Mouse (Mus musculus) MEL (cell line): ENCODE measurements around the gene Lyrm1. TPM values are rescaled to one million over a fixed set of nuclear protein-coding genes. Genes with fewer than 3 reads are reported as not detected.

ENCODE experiments used
- DNase-seq: peaks from one replicate; pipeline ENCODE4 v3.0.0; 2011; ENCODE audit warnings: low read depth, low spot score
- H3K27ac ChIP-seq: 2 replicates; pipeline ENCODE4 v1.5.1; 2012; ENCODE audit warnings: low read depth, mild to moderate bottlenecking, control low read depth, low read length, moderate library complexity; ENCODE audit not compliant: control insufficient read depth
- H3K27me3 ChIP-seq, 2 experiments: fragments of 150-350 bp in 1 of 2; sonication (generic) in 1 of 2; 2 replicates each; pipeline ENCODE4 v1.6.1; 2012; ENCODE audit warnings: low read length in 2 of 2, mild to moderate bottlenecking in 2 of 2, improper control_type of control experiment in 1 of 2, moderate library complexity in 1 of 2; ENCODE audit not compliant: insufficient read depth in 2 of 2, control insufficient read depth in 1 of 2
- H3K36me3 ChIP-seq, 2 experiments: 2 replicates each; pipeline ENCODE4 v1.6.1; 2012 to 2014; ENCODE audit warnings: low read length in 2 of 2, improper control_type of control experiment in 1 of 2, inconsistent platforms in 1 of 2, mild to moderate bottlenecking in 1 of 2; ENCODE audit not compliant: insufficient read depth in 2 of 2, control insufficient read depth in 1 of 2
- H3K4me1 ChIP-seq, 2 experiments: fragments of 150-350 bp in 1 of 2; sonication (generic) in 1 of 2; 2 replicates each; pipeline ENCODE4 v1.6.1; 2012; ENCODE audit warnings: low read length in 2 of 2, improper control_type of control experiment in 1 of 2, mild to moderate bottlenecking in 1 of 2; ENCODE audit not compliant: insufficient read depth in 2 of 2, control insufficient read depth in 1 of 2
- H3K4me3 ChIP-seq, 2 experiments: fragments of 150-350 bp in 1 of 2; sonication (generic) in 1 of 2; 2 replicates each; pipeline ENCODE4 v1.5.1; 2012; ENCODE audit warnings: low read depth in 2 of 2, low read length in 2 of 2, mild to moderate bottlenecking in 2 of 2, moderate library complexity in 2 of 2, control low read depth in 1 of 2, improper control_type of control experiment in 1 of 2; ENCODE audit not compliant: control insufficient read depth in 1 of 2, insufficient read depth in 1 of 2
- H3K79me2 ChIP-seq: 2 replicates; pipeline ENCODE4 v1.6.1; 2012; ENCODE audit warnings: mild to moderate bottlenecking, low read length, moderate library complexity; ENCODE audit not compliant: control insufficient read depth, poor library complexity, insufficient read depth
- H3K9ac ChIP-seq: 2 replicates; pipeline ENCODE4 v1.6.1; 2012; ENCODE audit warnings: low read depth, mild to moderate bottlenecking, control low read depth, low read length, moderate library complexity; ENCODE audit not compliant: control insufficient read depth, poor library complexity, severe bottlenecking
- H3K9me3 ChIP-seq: fragments of 150-350 bp; sonication (generic); replicated peaks from 2 replicates; pipeline ENCODE4 v1.6.1; 2012; ENCODE audit warnings: mild to moderate bottlenecking, low read length, improper control_type of control experiment, moderate library complexity; ENCODE audit not compliant: insufficient read depth
- CTCF ChIP-seq, 3 experiments: IDR thresholded peaks in 2 of 3; conservative IDR thresholded peaks in 1 of 3; 2 replicates each; pipeline ENCODE4 v1.5.1; 2011 to 2012; ENCODE audit warnings: low read length in 3 of 3, low read depth in 2 of 3, mild to moderate bottlenecking in 2 of 3, improper control_type of control experiment in 1 of 3, inconsistent platforms in 1 of 3, mixed read lengths in 1 of 3, moderate library complexity in 1 of 3; ENCODE audit not compliant: control insufficient read depth in 1 of 3, insufficient read depth in 1 of 3, poor library complexity in 1 of 3, severe bottlenecking in 1 of 3
- GATA1 ChIP-seq: IDR thresholded peaks from 2 replicates; pipeline ENCODE4 v1.6.1; 2011; ENCODE audit warnings: low read depth, low read length, improper control_type of control experiment
- HCFC1 ChIP-seq: IDR thresholded peaks from 2 replicates; pipeline ENCODE4 v1.6.1; 2012; ENCODE audit warnings: low read depth, mild to moderate bottlenecking, inconsistent platforms, low read length, improper control_type of control experiment, moderate library complexity
- JUND ChIP-seq: IDR thresholded peaks from 2 replicates; pipeline ENCODE4 v1.6.1; 2011; ENCODE audit warnings: low read depth, mild to moderate bottlenecking, improper control_type of control experiment, low read length
- KAT2A ChIP-seq: conservative IDR thresholded peaks from 2 replicates; pipeline ENCODE4 v1.6.1; 2012; ENCODE audit warnings: low read depth, low read length, improper control_type of control experiment, inconsistent platforms
- MAZ ChIP-seq: IDR thresholded peaks from 2 replicates; pipeline ENCODE4 v1.6.1; 2012; ENCODE audit warnings: low read depth, mild to moderate bottlenecking, inconsistent platforms, low read length, improper control_type of control experiment
- MXI1 ChIP-seq: IDR thresholded peaks from 2 replicates; pipeline ENCODE4 v1.6.1; 2011; ENCODE audit warnings: mild to moderate bottlenecking, low read depth, low read length, improper control_type of control experiment
- POLR2A ChIP-seq, 2 experiments: IDR thresholded peaks; 2 replicates each; pipeline ENCODE4 v1.6.1; 2011 to 2012; ENCODE audit warnings: low read length in 2 of 2, mild to moderate bottlenecking in 2 of 2, control low read depth in 1 of 2, improper control_type of control experiment in 1 of 2, low read depth in 1 of 2, moderate library complexity in 1 of 2; ENCODE audit not compliant: control insufficient read depth in 1 of 2, insufficient read depth in 1 of 2, poor library complexity in 1 of 2
- RAD21 ChIP-seq: IDR thresholded peaks from 2 replicates; pipeline ENCODE4 v1.6.1; 2011; ENCODE audit warnings: mild to moderate bottlenecking, low read depth, low read length, improper control_type of control experiment
- SIN3A ChIP-seq: IDR thresholded peaks from 2 replicates; pipeline ENCODE4 v1.6.1; 2012; ENCODE audit warnings: low read length, improper control_type of control experiment, inconsistent platforms
- ZNF384 ChIP-seq: IDR thresholded peaks from 2 replicates; pipeline ENCODE4 v1.6.1; 2012; ENCODE audit warnings: low read depth, mild to moderate bottlenecking, inconsistent platforms, low read length, improper control_type of control experiment
- polyA plus RNA-seq, 2 experiments: library from polyadenylated mRNA; stranded (reverse) in 1 of 2; unstranded in 1 of 2; fragments of >175 nt in 1 of 2; fragments of >200 nt in 1 of 2; gene quantifications; 2 replicates each; pipeline versions ENCODE4 v1.2.1 to v1.2.4; 2012; ENCODE audit warnings: low replicate concordance in 2 of 2, low read depth in 1 of 2; ENCODE audit not compliant: insufficient read length in 2 of 2, insufficient read depth in 1 of 2, missing spikeins in 1 of 2
- total RNA-seq: library from RNA; depleted of rRNA; stranded (reverse); fragments of 300-350 nt; gene quantifications from 2 replicates; pipeline ENCODE4 v1.2.3, GENCODE M21; 2012

The Lyrm1 gene
- total and polyA plus RNA-seq, 3 experiments = 4.0 to 4.4 TPM; not detected in 1

DNA sequence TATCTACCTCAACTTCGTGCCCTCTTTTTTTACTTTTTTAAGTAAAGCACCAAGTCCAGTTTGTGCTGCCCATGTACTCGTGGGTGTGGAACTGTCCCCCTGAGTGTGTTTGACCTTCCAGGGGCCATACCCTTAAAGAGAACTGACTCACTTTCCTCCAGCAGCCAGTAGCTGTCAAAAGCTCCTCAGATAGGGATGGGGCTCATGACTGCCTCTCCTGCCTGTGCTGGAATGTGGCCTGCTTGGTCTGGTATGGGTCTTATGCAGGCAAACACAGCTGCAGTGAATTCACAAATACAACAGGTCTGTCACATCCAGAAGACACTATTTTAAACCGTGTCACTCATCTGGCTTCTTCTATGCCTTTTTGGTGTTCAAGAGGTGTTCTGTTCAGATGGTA is 16.1 kb downstream of the Lyrm1 start:
- DNase-seq = no peak
- H3K27me3 ChIP-seq = no peaks in the 10 kb centered on the region
- no peak for TF ChIP-seq MAZ
- H3K27ac ChIP-seq = no peak overlapping the region
- no peaks in the 10 kb centered on the region for H3K4me1 ChIP-seq
- H3K4me3 ChIP-seq = no peak overlapping the region
- no peak overlapping the region for H3K9ac ChIP-seq
- no peaks in the 10 kb centered on the region for H3K36me3 ChIP-seq
- H3K79me2 ChIP-seq = no peaks in the 10 kb centered on the region
- no peaks in the 10 kb centered on the region for H3K9me3 ChIP-seq

DNA sequence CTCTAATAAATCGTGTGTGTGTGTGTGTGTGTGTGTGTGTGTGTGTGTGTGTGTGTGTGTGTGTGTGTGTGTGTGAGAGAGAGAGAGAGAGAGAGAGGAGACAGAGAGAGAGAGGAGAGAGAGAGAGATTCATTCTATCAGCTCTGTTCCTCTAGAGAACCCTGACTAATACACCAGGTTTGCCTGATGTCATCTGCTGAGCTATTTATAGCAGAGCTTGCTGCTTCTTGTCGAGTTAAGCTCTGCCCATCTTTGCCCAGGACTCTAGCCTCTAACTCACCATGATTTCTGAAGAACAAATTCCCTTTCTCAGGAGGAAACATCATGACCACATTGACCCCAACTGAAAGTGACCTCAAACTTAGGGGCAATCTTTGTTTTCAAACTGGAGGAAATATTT is 24.8 kb downstream of the Lyrm1 start:
- Histone ChIP-seq H3K4me3 (no peak overlapping the region), H3K27me3 (no peaks in the 10 kb centered on the region), H3K27ac (no peak overlapping the region), H3K9ac (no peak overlapping the region), H3K79me2 (no peaks in the 10 kb centered on the region)
- no peak for DNase-seq
- TF ChIP-seq POLR2A (IDR thresholded peaks at IDR 0.05; ENCODE audit: control insufficient read depth in 1 of 2, insufficient read depth in 1 of 2, low read depth in 1 of 2, low read length in 2 of 2, poor library complexity in 1 of 2) (no peak), CTCF (IDR thresholded peaks at IDR 0.05 in 2 of 3, conservative IDR thresholded peaks at IDR 0.05 in 1 of 3; ENCODE audit: control insufficient read depth in 1 of 3, insufficient read depth in 1 of 3, low read depth in 2 of 3, low read length in 3 of 3, poor library complexity in 1 of 3, severe bottlenecking in 1 of 3) (no peak)
- TF ChIP-seq, all 39 proteins: peak for 0
- H3K9me3 ChIP-seq = no peaks in the 10 kb centered on the region
- H3K4me1 ChIP-seq = no peaks in the 10 kb centered on the region
- no peaks in the 10 kb centered on the region for H3K36me3 ChIP-seq

DNA sequence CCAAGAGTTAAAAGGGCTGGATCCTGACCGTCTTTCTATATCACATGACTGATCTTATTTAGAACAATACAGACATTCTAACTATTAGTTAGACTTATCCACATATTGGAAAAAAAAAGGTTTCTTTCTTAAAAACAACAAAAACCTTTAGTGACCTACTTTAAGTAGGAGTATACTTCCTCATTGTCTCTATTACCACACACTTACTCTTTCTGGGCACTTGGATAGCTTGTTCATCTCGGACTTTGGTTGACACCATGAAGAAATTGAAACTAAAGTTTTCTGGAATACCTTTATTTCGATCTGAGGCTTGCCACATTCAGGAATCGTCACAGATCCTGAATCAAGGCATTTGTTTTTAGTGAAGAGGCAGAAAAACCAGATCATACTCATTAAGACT is 25.4 kb downstream of the Lyrm1 start:
- H3K4me1 ChIP-seq = no peaks in the 10 kb centered on the region
- H3K36me3 ChIP-seq = no peaks in the 10 kb centered on the region
- H3K27ac ChIP-seq = no peak overlapping the region
- no peaks in the 10 kb centered on the region for H3K79me2 ChIP-seq
- H3K9me3 ChIP-seq = no peaks in the 10 kb centered on the region
- H3K9ac ChIP-seq = no peak overlapping the region
- DNase-seq = no peak
- no peak overlapping the region for H3K4me3 ChIP-seq
- no peak for TF ChIP-seq JUND
- TF ChIP-seq SIN3A = no peak
- TF ChIP-seq HCFC1 = no peak
- TF ChIP-seq KAT2A = no peak
- no peak for TF ChIP-seq ZNF384
- TF ChIP-seq RAD21 = no peak
- no peak for TF ChIP-seq GATA1
- no peak for TF ChIP-seq MXI1
- no peaks in the 10 kb centered on the region for H3K27me3 ChIP-seq
